Mouse (Mus musculus) lung, embryonic 15.5 days (tissue): ENCODE measurements around the gene Gm9767. TPM values are rescaled to one million over a fixed set of nuclear protein-coding genes. Genes with fewer than 3 reads are reported as not detected.

Source experiments
- ATAC-seq: fragments of 200-750 bp; cut with Nextera tagmentation; 2 replicates; pipeline ENCODE4 v1.8.0; 2017; ENCODE audit warnings: moderate number of reproducible peaks, borderline replicate concordance; ENCODE audit not compliant: low FRiP score, low TSS enrichment; ENCODE audit errors: extremely low read depth
- H3K27ac ChIP-seq: fragments of 300-500 bp; sonication (generic); 2 replicates; pipeline ENCODE4 v1.5.1; 2015; ENCODE audit warnings: moderate library complexity, mild to moderate bottlenecking, inconsistent platforms
- H3K27me3 ChIP-seq: fragments of 300-500 bp; sonication (generic); 2 replicates; pipeline ENCODE4 v1.6.1; 2015; ENCODE audit warnings: inconsistent platforms
- H3K36me3 ChIP-seq: fragments of 300-500 bp; sonication (generic); 2 replicates; pipeline ENCODE4 v1.6.1; 2015; ENCODE audit warnings: inconsistent platforms
- H3K4me1 ChIP-seq: fragments of 300-500 bp; sonication (generic); 2 replicates; pipeline ENCODE4 v1.6.1; 2015; ENCODE audit warnings: inconsistent platforms
- H3K4me2 ChIP-seq: fragments of 300-500 bp; sonication (generic); 2 replicates; pipeline ENCODE4 v1.6.1; 2015; ENCODE audit warnings: inconsistent platforms, mild to moderate bottlenecking, moderate library complexity
- H3K4me3 ChIP-seq: fragments of 300-500 bp; sonication (generic); 2 replicates; pipeline ENCODE4 v1.5.1; 2015; ENCODE audit warnings: mild to moderate bottlenecking, inconsistent platforms
- H3K9ac ChIP-seq: fragments of 300-500 bp; sonication (generic); 2 replicates; pipeline ENCODE4 v1.6.1; 2015; ENCODE audit warnings: inconsistent platforms
- H3K9me3 ChIP-seq: fragments of 300-500 bp; sonication (generic); 2 replicates; pipeline ENCODE4 v1.6.1; 2016; ENCODE audit warnings: inconsistent platforms
- WGBS: fragments of 180-500 bp; shearing (Covaris S2); methylation state at CpG from one replicate; pipeline ENCODE4 v1.1.7; 2015; 5-methylcytosine and 5-hydroxymethylcytosine counted together
- polyA plus RNA-seq: library from polyadenylated mRNA; unstranded; fragments of >200 nt; fragmentation: Nextera tagmentation; extraction: Ambion mirVana; gene quantifications from 2 replicates; pipeline ENCODE4 v1.2.1, GENCODE M21; 2015

Gm9767 gene
- not detected in 2 replicates for polyA plus RNA-seq

DNA sequence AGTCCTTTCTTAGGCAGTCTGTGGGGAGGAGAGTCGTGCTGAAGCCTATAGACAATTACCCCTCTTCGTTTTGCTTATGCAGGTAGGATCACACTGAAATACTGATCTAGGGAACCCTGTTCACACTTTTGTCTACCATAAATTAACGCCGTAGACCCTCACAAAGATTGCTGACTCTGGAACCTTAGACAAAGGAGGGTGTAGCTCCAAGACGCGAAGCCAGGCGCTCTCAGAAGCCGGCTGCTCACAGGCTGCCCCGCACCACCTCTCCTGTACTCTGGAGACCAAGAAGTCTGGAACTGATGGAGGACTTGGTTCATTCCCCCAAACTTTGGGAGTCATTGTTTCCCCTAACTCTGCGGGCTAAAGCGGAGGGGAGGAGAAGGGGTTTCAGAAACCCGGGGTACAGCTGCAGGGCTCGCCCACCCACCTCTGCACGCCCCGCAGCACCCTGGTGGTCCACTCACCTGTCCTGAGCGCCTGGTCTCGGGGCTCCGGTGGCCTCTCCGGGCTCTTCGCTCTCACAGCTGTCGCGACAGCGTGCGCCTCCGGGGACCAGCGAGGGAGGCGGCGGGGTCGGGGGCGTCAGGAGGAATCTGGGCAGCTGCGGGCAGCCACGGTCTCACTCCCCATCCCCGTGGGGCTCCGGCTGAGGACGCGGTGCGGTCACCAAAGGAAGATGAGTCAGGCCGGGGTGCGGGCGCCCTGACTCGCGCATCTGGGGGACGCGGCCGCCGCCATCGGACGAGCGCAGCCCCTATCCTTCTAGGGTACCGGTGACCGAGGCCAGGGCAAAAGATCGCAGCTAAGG is at the start of gene Gm9767:
Gm9767 (plus strand) TSS at position 585 of the 811 bp plus-strand sequence.
- ATAC-seq, result peak; percentile 64; the same call in 1 of the 2 replicates
- Histone ChIP-seq H3K27ac (no peak within 1 kb of the TSS), H3K4me2 (peak within 1 kb of the TSS; percentile 91), H3K27me3 (peaks cover 19% of the 10 kb centered on the region), H3K36me3 (no peaks in the 10 kb centered on the region), H3K9ac (peak within 1 kb of the TSS; percentile 32), H3K4me3 (peak within 1 kb of the TSS; percentile 50), H3K4me1 (0 out of 2 replicates have a peak, but pooled peaks cover 8% of the 10 kb centered on the region), H3K9me3 (no peaks in the 10 kb centered on the region)
- 3% methylated on average over 52 of the region's 52 CpGs for WGBS

DNA sequence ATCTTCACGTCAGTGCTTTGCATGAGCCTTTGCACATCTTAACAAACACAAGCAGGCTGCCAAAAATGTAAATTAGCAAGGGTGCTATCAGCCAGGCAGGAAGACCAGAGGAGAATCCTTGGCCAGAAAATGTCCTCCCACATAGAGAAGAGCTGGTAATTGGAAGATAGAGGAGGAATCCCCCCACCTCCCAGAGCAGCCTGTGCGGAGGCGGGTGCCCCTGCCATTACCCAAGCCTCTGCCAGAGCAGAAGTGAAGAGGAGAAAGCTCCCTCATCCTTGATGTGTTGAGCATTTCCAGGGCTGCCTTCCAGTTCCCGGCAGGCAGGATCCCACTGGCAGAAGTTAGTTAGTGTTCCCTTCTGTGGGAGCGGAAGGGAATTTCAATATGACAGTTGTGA is 43.1 kb upstream of the Gm9767 start:
- H3K4me3 ChIP-seq, result no peak overlapping the region
- WGBS, result 74% methylated on average over 5 of the region's 5 CpGs
- no peak overlapping the region for H3K9ac ChIP-seq
- ATAC-seq, result no peak
- H3K27me3 ChIP-seq, result no peaks in the 10 kb centered on the region
- no peak overlapping the region for H3K27ac ChIP-seq
- H3K36me3 ChIP-seq, result no peaks in the 10 kb centered on the region
- H3K4me2 ChIP-seq, result no peak overlapping the region
- no peaks in the 10 kb centered on the region for H3K4me1 ChIP-seq
- no peaks in the 10 kb centered on the region for H3K9me3 ChIP-seq

DNA sequence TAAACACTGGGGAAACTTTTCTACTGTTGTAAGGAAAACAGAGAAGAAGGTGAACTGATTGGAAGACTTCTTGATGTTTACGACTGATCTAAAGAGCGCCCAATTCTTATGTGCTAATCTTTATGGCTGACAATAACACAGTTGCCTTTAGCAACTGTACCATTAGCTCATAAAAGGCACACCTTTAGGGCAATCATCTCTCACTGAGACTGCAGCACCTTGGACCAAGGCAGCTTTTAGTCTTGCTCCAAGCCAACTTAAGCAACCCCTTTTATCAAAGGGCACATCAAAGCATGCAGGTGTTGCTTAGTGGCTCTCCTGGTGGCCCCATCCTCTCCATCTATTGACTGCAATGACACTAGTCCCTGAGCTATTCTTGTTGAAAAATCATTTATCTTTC is 26.9 kb upstream of the Gm9767 start:
- no peak overlapping the region for H3K9ac ChIP-seq
- H3K27ac ChIP-seq, result no peak overlapping the region
- WGBS, result 88% methylated on average over 2 of the region's 2 CpGs
- H3K9me3 ChIP-seq, result no peaks in the 10 kb centered on the region
- H3K4me2 ChIP-seq, result no peak overlapping the region
- no peak overlapping the region for H3K4me3 ChIP-seq
- ATAC-seq, result no peak
- no peaks in the 10 kb centered on the region for H3K36me3 ChIP-seq
- no peaks in the 10 kb centered on the region for H3K4me1 ChIP-seq
- H3K27me3 ChIP-seq, result no peaks in the 10 kb centered on the region

DNA sequence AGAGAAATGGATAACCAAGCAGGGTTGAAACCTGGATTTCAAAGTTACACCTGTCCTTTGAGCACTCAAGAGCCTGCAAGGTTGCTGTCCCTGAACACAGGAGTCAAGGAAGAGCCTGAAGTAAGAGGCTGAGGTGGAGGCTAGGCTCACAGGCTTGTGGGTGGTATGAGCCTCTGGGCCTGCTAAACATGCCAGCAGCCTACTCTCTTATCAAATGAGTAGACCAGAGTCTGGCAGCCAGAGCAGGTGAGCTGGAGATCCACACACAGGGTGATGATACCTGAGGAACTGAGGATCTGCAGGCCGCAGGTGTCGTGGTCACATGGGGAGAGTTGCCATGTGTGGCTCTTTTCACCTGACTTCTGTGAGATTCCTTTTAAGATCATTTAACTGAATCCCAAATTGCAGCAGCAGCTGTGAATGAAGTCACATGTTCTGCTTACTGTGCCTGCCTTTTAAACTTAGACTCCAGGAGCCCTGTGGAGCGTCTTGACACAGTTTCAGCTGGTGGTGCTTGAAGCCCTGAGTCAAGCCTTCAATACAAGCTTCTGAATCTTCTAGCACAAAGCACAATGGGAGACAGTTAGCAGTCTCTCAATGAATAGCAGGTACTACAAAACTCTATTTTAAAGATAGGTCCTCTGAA is 18.3 kb upstream of the Gm9767 start:
- no peak for ATAC-seq
- no peak overlapping the region for H3K4me2 ChIP-seq

DNA sequence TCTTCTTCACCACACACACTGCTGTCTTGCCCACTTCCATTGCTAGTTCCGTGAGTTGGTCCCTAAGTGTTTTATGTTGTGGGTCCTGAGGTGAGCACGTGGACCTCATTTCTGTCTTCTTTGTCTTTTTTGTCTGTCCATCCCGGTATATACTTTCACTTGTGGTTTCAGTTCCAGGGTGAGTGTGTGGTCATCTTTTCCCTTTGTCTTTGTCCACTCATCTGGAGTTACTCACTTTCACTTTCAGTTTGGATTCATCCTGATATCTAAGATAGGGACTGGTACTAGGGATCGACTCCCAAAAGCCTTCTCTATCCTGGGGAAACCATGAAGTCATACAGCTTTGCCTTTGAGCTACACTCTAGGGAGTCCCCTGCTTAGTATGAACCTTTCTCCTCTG is 15.0 kb upstream of the Gm9767 start:
- Histone ChIP-seq H3K9ac (no peak overlapping the region), H3K9me3 (no peaks in the 10 kb centered on the region), H3K4me2 (no peak overlapping the region), H3K27me3 (no peaks in the 10 kb centered on the region), H3K4me3 (no peak overlapping the region), H3K4me1 (no peaks in the 10 kb centered on the region), H3K27ac (no peak overlapping the region), H3K36me3 (no peaks in the 10 kb centered on the region)
- ATAC-seq, result no peak
- 78% methylated on average over 4 of the region's 4 CpGs for WGBS

More for the DNA sequence above, 18.3 kb upstream of the Gm9767 start:
- no peaks in the 10 kb centered on the region for H3K9me3 ChIP-seq
- no peaks in the 10 kb centered on the region for H3K27me3 ChIP-seq
- WGBS, result 92% methylated on average over 3 of the region's 3 CpGs
- H3K4me3 ChIP-seq, result no peak overlapping the region
- H3K9ac ChIP-seq, result no peak overlapping the region
- H3K4me1 ChIP-seq, result no peaks in the 10 kb centered on the region
- no peaks in the 10 kb centered on the region for H3K36me3 ChIP-seq
- H3K27ac ChIP-seq, result no peak overlapping the region

DNA sequence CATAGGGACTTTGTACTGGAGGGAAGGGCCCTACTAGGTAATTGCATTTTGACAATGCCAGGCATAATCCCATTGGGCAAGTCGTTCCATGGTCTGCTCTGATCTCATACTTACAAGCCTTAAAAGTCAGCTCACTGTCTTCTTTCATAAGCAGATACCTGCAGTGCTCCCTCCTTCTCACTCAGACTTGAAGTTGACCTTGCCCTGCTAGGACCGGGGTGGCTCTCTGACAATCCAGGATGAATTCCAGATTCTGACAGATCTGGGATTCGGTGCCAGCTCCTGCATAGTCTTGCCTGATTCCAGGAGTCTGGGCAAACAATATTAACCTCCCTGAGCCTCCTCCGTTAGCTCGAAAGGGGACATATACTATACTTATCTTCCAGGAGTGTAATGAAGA is 6.1 kb upstream of the Gm9767 start:
- no peak for ATAC-seq
- Histone ChIP-seq H3K4me2 (no peak overlapping the region), H3K4me3 (no peak overlapping the region), H3K27me3 (no peaks in the 10 kb centered on the region), H3K9ac (no peak overlapping the region), H3K36me3 (no peaks in the 10 kb centered on the region), H3K4me1 (no peaks in the 10 kb centered on the region), H3K9me3 (no peaks in the 10 kb centered on the region), H3K27ac (no peak overlapping the region)
- 81% methylated on average over 5 of the region's 5 CpGs for WGBS

DNA sequence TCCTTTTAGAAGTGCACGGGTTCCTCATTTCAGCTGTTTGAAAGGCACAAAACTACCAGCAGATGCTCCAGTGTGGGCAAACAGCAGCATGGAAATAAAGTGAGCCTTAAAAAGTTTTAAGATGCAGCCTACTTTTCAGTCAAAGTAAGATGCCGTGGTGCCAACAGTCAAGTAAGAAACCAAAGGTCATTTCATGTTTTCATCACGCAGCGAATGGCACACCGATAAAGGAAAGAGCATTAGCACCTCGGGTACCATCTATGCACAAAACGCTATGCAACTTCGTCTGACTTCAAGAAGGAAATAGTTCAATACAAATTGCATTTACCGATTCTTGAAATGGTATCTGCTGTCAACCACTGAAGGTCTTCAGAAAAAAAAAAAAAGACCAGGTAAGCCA is 1.1 kb upstream of the Gm9767 start:
- 79% methylated on average over 9 of the region's 9 CpGs for WGBS
- peaks cover 19% of the 10 kb centered on the region for H3K27me3 ChIP-seq
- 0 out of 2 replicates have a peak, but pooled peaks cover 8% of the 10 kb centered on the region for H3K4me1 ChIP-seq
- H3K9me3 ChIP-seq, result no peaks in the 10 kb centered on the region
- H3K4me2 ChIP-seq, result no peak overlapping the region
- no peak overlapping the region for H3K27ac ChIP-seq
- no peak for ATAC-seq
- H3K9ac ChIP-seq, result no peak overlapping the region
- H3K36me3 ChIP-seq, result no peaks in the 10 kb centered on the region
- H3K4me3 ChIP-seq, result no peak overlapping the region

DNA sequence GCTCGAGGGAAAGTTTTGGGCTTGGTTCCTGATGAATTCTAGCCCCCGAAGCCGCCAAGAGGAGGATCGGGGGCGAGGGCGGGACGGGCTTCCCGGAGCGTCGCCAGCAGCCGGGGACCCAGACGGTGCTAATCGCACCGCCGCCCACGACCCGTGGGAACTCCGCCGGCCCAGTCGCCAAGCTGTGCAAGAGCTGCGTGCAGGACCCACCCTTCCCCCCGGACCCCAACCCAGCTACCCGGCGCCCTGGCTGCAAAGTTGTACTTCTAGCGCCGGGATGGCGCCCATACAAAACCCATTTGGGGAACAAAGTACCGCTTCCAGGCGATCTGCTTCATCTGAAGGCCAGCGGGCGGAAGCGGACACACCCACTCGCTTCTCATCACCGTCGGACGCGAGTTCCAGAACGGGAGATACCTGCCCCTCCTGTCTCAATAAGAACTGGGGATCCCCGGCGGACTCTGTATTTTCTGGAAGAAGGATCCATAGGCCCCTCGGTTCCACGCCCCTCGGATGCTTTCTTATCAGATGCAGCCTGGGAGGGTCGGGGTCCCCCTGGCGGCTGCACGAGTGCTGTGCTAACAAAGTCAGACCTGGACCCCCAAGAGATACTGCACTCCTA is 577 bp downstream of the Gm9767 start, which contains the start of gene Tmem200a:
Tmem200a (minus strand) TSS at position 532 of the 622 bp plus-strand sequence.
- ATAC-seq, result peak; percentile 72
- Histone ChIP-seq H3K27me3 (peaks cover 19% of the 10 kb centered on the region), H3K9me3 (no peaks in the 10 kb centered on the region), H3K27ac (no peak within 1 kb of the TSS), H3K4me3 (peak within 1 kb of the TSS; percentile 50), H3K9ac (peak within 1 kb of the TSS; percentile 32), H3K4me2 (peak within 1 kb of the TSS; percentile 91), H3K4me1 (0 out of 2 replicates have a peak, but pooled peaks cover 8% of the 10 kb centered on the region), H3K36me3 (no peaks in the 10 kb centered on the region)
- 1% methylated on average over 46 of the region's 46 CpGs for WGBS

DNA sequence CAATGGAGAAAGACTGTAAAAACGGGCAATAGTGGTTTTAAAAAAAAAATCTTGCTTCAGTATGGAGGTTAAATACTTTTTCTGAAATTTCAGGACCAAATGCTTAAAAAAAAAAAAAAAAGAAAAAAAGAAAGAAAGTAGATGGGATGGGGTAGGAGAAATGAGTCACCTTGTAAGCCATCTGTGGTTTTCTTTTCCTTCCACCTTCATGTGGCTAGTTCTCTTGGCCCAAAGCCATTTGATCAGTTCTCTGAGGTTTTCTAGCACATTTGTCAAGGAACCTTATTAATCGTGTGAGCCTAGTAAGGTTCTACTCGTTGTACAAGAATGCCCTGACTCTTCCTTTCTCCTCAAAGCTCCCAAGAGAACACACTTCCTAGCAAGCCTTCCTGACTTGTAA is 1.6 kb downstream of the Gm9767 start:
- no peak for ATAC-seq
- 66% methylated on average over 3 of the region's 3 CpGs for WGBS
- no peaks in the 10 kb centered on the region for H3K9me3 ChIP-seq
- no peak overlapping the region for H3K4me3 ChIP-seq
- no peak overlapping the region for H3K27ac ChIP-seq
- H3K4me2 ChIP-seq, result no peak overlapping the region
- H3K9ac ChIP-seq, result no peak overlapping the region
- H3K27me3 ChIP-seq, result peaks cover 19% of the 10 kb centered on the region
- 0 out of 2 replicates have a peak, but pooled peaks cover 8% of the 10 kb centered on the region for H3K4me1 ChIP-seq
- H3K36me3 ChIP-seq, result no peaks in the 10 kb centered on the region

DNA sequence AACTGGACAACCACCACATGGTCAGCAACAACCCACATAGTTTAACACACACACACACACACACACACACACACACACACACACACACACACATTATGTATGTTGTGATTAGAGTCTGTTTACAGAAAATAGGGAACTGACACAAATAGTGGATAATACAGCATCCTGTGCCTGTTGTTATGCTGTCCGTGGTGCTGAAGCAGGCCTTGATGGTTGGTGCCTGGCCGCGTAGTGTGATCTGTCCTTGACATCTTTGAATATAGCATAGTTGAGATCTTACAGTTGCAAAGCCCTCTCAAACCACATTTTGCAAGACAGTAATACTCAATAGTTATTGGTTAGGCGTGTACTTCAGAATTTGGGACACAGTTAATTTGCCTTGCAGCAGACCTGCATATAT is 4.0 kb downstream of the Gm9767 start:
- Histone ChIP-seq H3K9me3 (no peaks in the 10 kb centered on the region), H3K9ac (no peak overlapping the region), H3K4me1 (0 out of 2 replicates have a peak, but pooled peaks cover 8% of the 10 kb centered on the region), H3K4me3 (no peak overlapping the region), H3K4me2 (no peak overlapping the region), H3K27me3 (peaks cover 19% of the 10 kb centered on the region), H3K27ac (no peak overlapping the region), H3K36me3 (no peaks in the 10 kb centered on the region)
- no peak for ATAC-seq
- WGBS, result 55% methylated on average over 4 of the region's 4 CpGs

DNA sequence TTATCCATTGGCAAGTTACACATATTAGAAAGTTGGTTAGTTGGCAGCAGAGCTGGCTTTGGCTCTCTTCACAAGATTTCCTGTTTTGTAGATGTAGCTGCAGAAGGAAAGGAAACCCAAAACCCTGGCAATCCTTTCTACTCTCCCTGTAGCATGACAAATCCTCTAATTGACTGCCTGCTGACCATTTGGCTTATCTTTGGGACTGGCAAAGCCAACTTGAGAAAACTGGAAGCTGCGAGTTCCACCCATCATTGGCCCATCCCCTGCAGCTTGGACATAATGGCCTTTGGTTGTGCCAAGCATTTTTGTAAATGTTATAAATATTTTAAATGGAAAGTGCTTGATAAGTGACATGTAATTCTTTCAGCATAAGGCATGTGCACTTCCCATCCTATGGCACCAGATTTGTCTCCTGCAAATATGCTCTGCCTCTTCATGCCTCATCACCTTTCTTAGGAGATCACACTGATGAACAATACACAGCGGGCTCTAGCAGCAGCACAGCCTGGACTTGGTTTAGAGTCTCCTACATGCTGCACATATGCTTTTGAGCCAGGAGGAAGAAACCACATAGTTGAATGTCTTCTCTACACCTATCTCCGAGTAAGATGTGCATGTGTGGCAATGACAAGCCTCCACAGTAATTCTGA is 25.4 kb downstream of the Gm9767 start:
- no peaks in the 10 kb centered on the region for H3K4me1 ChIP-seq
- no peaks in the 10 kb centered on the region for H3K27me3 ChIP-seq
- no peaks in the 10 kb centered on the region for H3K36me3 ChIP-seq
- no peak overlapping the region for H3K4me2 ChIP-seq
- H3K9me3 ChIP-seq, result no peaks in the 10 kb centered on the region
- no peak overlapping the region for H3K9ac ChIP-seq
- H3K27ac ChIP-seq, result no peak overlapping the region
- no peak for ATAC-seq
- 70% methylated on average over 3 of the region's 3 CpGs for WGBS
- no peak overlapping the region for H3K4me3 ChIP-seq
